Mouse (Mus musculus): ENCODE measurements around the gene Scgb1b19.
"Not testable (repeated sequence)": the region's sequence is repeated elsewhere in the genome, so short reads cannot be mapped to it uniquely, and the experiment has no call there.

Gene Scgb1b19

DNA sequence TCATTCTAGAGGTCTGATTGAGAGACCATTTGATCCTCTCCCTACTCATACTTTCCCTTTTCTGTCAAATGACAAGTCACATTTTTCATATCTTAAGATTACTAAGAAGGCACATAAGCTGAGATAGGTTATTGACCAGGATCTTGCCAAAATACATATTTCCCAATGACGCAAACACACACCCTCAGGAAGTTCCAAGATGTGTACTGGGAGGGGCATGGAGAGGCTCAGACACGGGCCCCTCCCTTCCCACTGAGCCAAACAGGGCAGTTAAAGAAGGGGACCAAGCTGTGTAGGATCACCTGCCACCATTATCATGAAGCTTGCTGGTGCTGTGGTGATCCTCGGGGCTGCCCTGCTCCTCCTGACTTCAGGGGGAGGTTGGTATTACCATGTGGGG is at the start of gene Scgb1b19:
Scgb1b19 (plus strand) TSS at position 301 of the 400 bp plus-strand sequence.
- not testable (repeated sequence) for DNase-seq

DNA sequence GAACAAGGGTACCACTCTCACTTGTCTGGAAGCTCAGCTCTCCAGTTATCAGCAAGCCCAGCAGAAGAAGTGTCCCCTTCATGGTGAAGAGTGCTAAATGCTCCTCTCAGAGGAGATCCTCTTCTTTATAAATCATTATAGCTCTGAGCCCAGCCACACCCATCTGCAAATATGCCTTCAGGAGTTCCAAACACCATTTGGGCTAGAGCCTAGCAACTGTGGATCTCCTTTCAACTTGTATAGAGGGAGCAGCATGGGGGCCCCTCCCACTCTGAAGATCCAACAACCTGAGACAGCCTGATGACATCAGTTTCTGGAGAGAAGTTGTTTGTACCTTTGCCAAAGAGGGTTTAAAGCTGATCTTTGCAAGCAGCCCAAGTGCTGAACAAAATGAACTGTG is 6.9 kb upstream of the Scgb1b19 start, which contains the start of gene Scgb2b19:
Scgb2b19 (minus strand) TSS at position 101 of the 400 bp plus-strand sequence.
- DNase-seq: not testable (repeated sequence)

All from right cerebral cortex, postnatal 4 days (tissue).